Mouse (Mus musculus) forebrain, embryonic 11.5 days (tissue): ENCODE measurements at regions not wholly inside any gene's neighbourhood (a gene's known extent, or its start where the extent isn't known, plus 50 kb on each side); places are given as distances from the start of the nearest gene placed in this dataset.

Experiments
- ATAC-seq: fragments of 200-750 bp; cut with Nextera tagmentation; replicated peaks from 2 replicates; pipeline ENCODE4 v1.8.0; 2017; ENCODE audit warnings: moderate TSS enrichment; ENCODE audit not compliant: low FRiP score
- DNase-seq: peaks from one replicate; pipeline ENCODE4 v3.0.0-alpha.2; 2017; ENCODE audit warnings: low spot score
- H3K27ac ChIP-seq: fragments of 300-500 bp; sonication (generic); 2 replicates; pipeline ENCODE4 v1.5.1; 2014; ENCODE audit warnings: low read depth, low read length
- H3K27me3 ChIP-seq: fragments of 300-500 bp; sonication (generic); 2 replicates; pipeline ENCODE4 v1.6.1; 2014; ENCODE audit warnings: mild to moderate bottlenecking, low read length, mixed read lengths; ENCODE audit not compliant: control insufficient read depth, insufficient read depth
- H3K36me3 ChIP-seq: fragments of 300-500 bp; sonication (generic); 2 replicates; pipeline ENCODE4 v1.6.1; 2014; ENCODE audit warnings: mild to moderate bottlenecking, low read length, moderate library complexity, mixed read lengths; ENCODE audit not compliant: control insufficient read depth, insufficient read depth
- H3K4me1 ChIP-seq: fragments of 300-500 bp; sonication (generic); replicated peaks from 2 replicates; pipeline ENCODE4 v1.6.1; 2014; ENCODE audit warnings: low read length, mixed read lengths; ENCODE audit not compliant: control insufficient read depth, insufficient read depth
- H3K4me2 ChIP-seq: fragments of 300-500 bp; sonication (generic); 2 replicates; pipeline ENCODE4 v1.6.1; 2014; ENCODE audit warnings: low read depth, mild to moderate bottlenecking, low read length, moderate library complexity, mixed read lengths; ENCODE audit not compliant: severe bottlenecking
- H3K4me3 ChIP-seq: fragments of 300-500 bp; sonication (generic); 2 replicates; pipeline ENCODE4 v1.5.1; 2014; ENCODE audit warnings: low read depth, low read length
- H3K9ac ChIP-seq: fragments of 300-500 bp; sonication (generic); 2 replicates; pipeline ENCODE4 v1.6.1; 2014; ENCODE audit warnings: low read length
- H3K9me3 ChIP-seq: fragments of 300-500 bp; sonication (generic); 2 replicates; pipeline ENCODE4 v1.6.1; 2016; ENCODE audit warnings: low read length, mixed read lengths; ENCODE audit not compliant: control insufficient read depth
- WGBS: fragments of 180-500 bp; shearing (Covaris S2); extraction: QIAGEN DNeasy Blood & Tissue Kit; methylation state at CpG from one replicate; pipeline ENCODE4 v1.1.7; 2014; 5-methylcytosine and 5-hydroxymethylcytosine counted together

- no peaks in the 10 kb centered on the region for H3K9me3 ChIP-seq
- DNase-seq: no peak
- H3K27ac ChIP-seq: no peak overlapping the region
- no peaks in the 10 kb centered on the region for H3K36me3 ChIP-seq
- WGBS: 81% methylated on average over 6 of the region's 6 CpGs
- ATAC-seq: no peak
- no peak overlapping the region for H3K9ac ChIP-seq
- H3K4me1 ChIP-seq: no peaks in the 10 kb centered on the region
- no peak overlapping the region for H3K4me2 ChIP-seq
- H3K4me3 ChIP-seq: no peak overlapping the region
- H3K27me3 ChIP-seq: no peaks in the 10 kb centered on the region
Measured at GRCm38 (mm10) chr3:41170566-41170965, 87.7 kb upstream of the Pgrmc2 start.

GRCm38 (mm10) chr3:41169430-41169829, 86.6 kb upstream of the Pgrmc2 start:
- Histone ChIP-seq H3K27me3 (no peaks in the 10 kb centered on the region), H3K27ac (no peak overlapping the region), H3K9ac (no peak overlapping the region), H3K4me3 (no peak overlapping the region), H3K36me3 (no peaks in the 10 kb centered on the region), H3K9me3 (no peaks in the 10 kb centered on the region), H3K4me1 (no peaks in the 10 kb centered on the region), H3K4me2 (no peak overlapping the region)
- no peak for DNase-seq
- WGBS: 93% methylated on average over 10 of the region's 10 CpGs
- ATAC-seq: no peak

- Histone ChIP-seq H3K27ac (no peak overlapping the region), H3K36me3 (no peaks in the 10 kb centered on the region), H3K9ac (no peak overlapping the region), H3K4me1 (no peaks in the 10 kb centered on the region), H3K27me3 (no peaks in the 10 kb centered on the region), H3K4me3 (no peak overlapping the region), H3K4me2 (no peak overlapping the region), H3K9me3 (no peaks in the 10 kb centered on the region)
- DNase-seq (no peak), ATAC-seq (no peak)
- 87% methylated on average over 11 of the region's 11 CpGs for WGBS
Measured at GRCm38 (mm10) chr3:41168181-41168967, 85.5 kb upstream of the Pgrmc2 start.

- ATAC-seq (no peak), DNase-seq (no peak)
- WGBS: 94% methylated on average over 3 of the region's 3 CpGs
Measured at GRCm38 (mm10) chr3:41167476-41167875, 84.6 kb upstream of the Pgrmc2 start.

GRCm38 (mm10) chr3:41164736-41165135, 81.9 kb upstream of the Pgrmc2 start:
- ATAC-seq (no peak), DNase-seq (no peak)
- Histone ChIP-seq H3K9ac (no peak overlapping the region), H3K4me2 (no peak overlapping the region), H3K4me1 (no peaks in the 10 kb centered on the region), H3K27me3 (no peaks in the 10 kb centered on the region), H3K36me3 (no peaks in the 10 kb centered on the region), H3K27ac (no peak overlapping the region), H3K4me3 (no peak overlapping the region), H3K9me3 (no peaks in the 10 kb centered on the region)
- 89% methylated on average over 7 of the region's 7 CpGs for WGBS

More at GRCm38 (mm10) chr3:41167476-41167875, 84.6 kb upstream of the Pgrmc2 start:
- Histone ChIP-seq H3K27me3 (no peaks in the 10 kb centered on the region), H3K9me3 (no peaks in the 10 kb centered on the region), H3K36me3 (no peaks in the 10 kb centered on the region), H3K27ac (no peak overlapping the region), H3K4me1 (no peaks in the 10 kb centered on the region), H3K4me3 (no peak overlapping the region), H3K9ac (no peak overlapping the region), H3K4me2 (no peak overlapping the region)

- H3K9me3 ChIP-seq: no peaks in the 10 kb centered on the region
- H3K4me2 ChIP-seq: no peak overlapping the region
- 85% methylated on average over 3 of the region's 3 CpGs for WGBS
- no peaks in the 10 kb centered on the region for H3K4me1 ChIP-seq
- DNase-seq (no peak), ATAC-seq (no peak)
- H3K36me3 ChIP-seq: no peaks in the 10 kb centered on the region
- no peak overlapping the region for H3K9ac ChIP-seq
- no peak overlapping the region for H3K4me3 ChIP-seq
- no peak overlapping the region for H3K27ac ChIP-seq
- H3K27me3 ChIP-seq: no peaks in the 10 kb centered on the region
Measured at GRCm38 (mm10) chr3:41163767-41164166, 80.9 kb upstream of the Pgrmc2 start.

- no peak overlapping the region for H3K4me3 ChIP-seq
- no peaks in the 10 kb centered on the region for H3K4me1 ChIP-seq
- no peaks in the 10 kb centered on the region for H3K9me3 ChIP-seq
- WGBS: 89% methylated on average over 1 of the region's 1 CpGs
- no peaks in the 10 kb centered on the region for H3K36me3 ChIP-seq
- no peaks in the 10 kb centered on the region for H3K27me3 ChIP-seq
- no peak for DNase-seq
- H3K9ac ChIP-seq: no peak overlapping the region
- H3K4me2 ChIP-seq: no peak overlapping the region
- ATAC-seq: no peak
- no peak overlapping the region for H3K27ac ChIP-seq
Measured at GRCm38 (mm10) chr3:41162514-41162913, 79.7 kb upstream of the Pgrmc2 start.

- ATAC-seq (no peak), DNase-seq (no peak)
- Histone ChIP-seq H3K4me1 (no peaks in the 10 kb centered on the region), H3K9ac (no peak overlapping the region), H3K27me3 (no peaks in the 10 kb centered on the region), H3K9me3 (no peaks in the 10 kb centered on the region), H3K4me3 (no peak overlapping the region), H3K4me2 (no peak overlapping the region), H3K27ac (no peak overlapping the region), H3K36me3 (no peaks in the 10 kb centered on the region)
Measured at GRCm38 (mm10) chr3:41160648-41161047, 77.8 kb upstream of the Pgrmc2 start.

- Histone ChIP-seq H3K9me3 (no peaks in the 10 kb centered on the region), H3K4me1 (no peaks in the 10 kb centered on the region), H3K4me2 (no peak overlapping the region), H3K27ac (no peak overlapping the region), H3K27me3 (no peaks in the 10 kb centered on the region), H3K4me3 (no peak overlapping the region), H3K9ac (no peak overlapping the region), H3K36me3 (no peaks in the 10 kb centered on the region)
- DNase-seq (no peak), ATAC-seq (no peak)
- 81% methylated on average over 12 of the region's 12 CpGs for WGBS
Measured at GRCm38 (mm10) chr3:41158314-41158973, 75.6 kb upstream of the Pgrmc2 start.
